Mouse (Mus musculus): Measurements from ENCODE around the gene Fgf2. TPM values are rescaled to one million over a fixed set of nuclear protein-coding genes. Genes with fewer than 3 reads are reported as not detected.
A peak's percentile ranks its signal among the peaks of the same experiment; 100 is the strongest.

Fgf2 gene
- polyA plus RNA-seq, 1 experiment from 2014 or later = 0.35 TPM

- WGBS = under 1% methylated on average over 24 of the region's 24 CpGs
These were observed 72.5 kb downstream of the Fgf2 start for GRCm38 (mm10) chr3:37420641-37421040.

GRCm38 (mm10) chr3:37421179-37421578 lies 73.0 kb downstream of the Fgf2 start:
- Histone ChIP-seq H3K4me1 (replicated peaks) (peaks cover 21% of the 10 kb centered on the region), H3K27me3 (no peaks in the 10 kb centered on the region), H3K9ac (replicated peaks) (peak overlapping the region; percentile 64), H3K36me3 (peaks cover 8% of the 10 kb centered on the region), H3K4me3 (replicated peaks) (peak overlapping the region; percentile 71), H3K4me2 (replicated peaks) (peak overlapping the region; percentile 93), H3K9me3 (no peaks in the 10 kb centered on the region), H3K27ac (no peak overlapping the region)
- ATAC-seq = no peak
- 13% methylated on average over 3 of the region's 3 CpGs for WGBS

More at GRCm38 (mm10) chr3:37420641-37421040, 72.5 kb downstream of the Fgf2 start:
- H3K9ac ChIP-seq (replicated peaks) = peak overlapping the region; percentile 64
- H3K36me3 ChIP-seq = peaks cover 4% of the 10 kb centered on the region
- H3K4me1 ChIP-seq (replicated peaks) = peaks cover 21% of the 10 kb centered on the region
- no peaks in the 10 kb centered on the region for H3K9me3 ChIP-seq
- peak overlapping the region; percentile 71 for H3K4me3 ChIP-seq (replicated peaks)
- no peak for ATAC-seq
- H3K27me3 ChIP-seq = no peaks in the 10 kb centered on the region
- peak overlapping the region; percentile 93 for H3K4me2 ChIP-seq (replicated peaks)
- peak overlapping the region; percentile 85 for H3K27ac ChIP-seq

GRCm38 (mm10) chr3:37426069-37426468 lies 77.9 kb downstream of the Fgf2 start:
- Histone ChIP-seq H3K36me3 (peaks cover 24% of the 10 kb centered on the region), H3K27ac (no peak overlapping the region), H3K27me3 (no peaks in the 10 kb centered on the region), H3K9me3 (no peaks in the 10 kb centered on the region), H3K4me1 (replicated peaks) (peaks cover 8% of the 10 kb centered on the region), H3K4me2 (replicated peaks) (no peak overlapping the region), H3K9ac (replicated peaks) (no peak overlapping the region), H3K4me3 (replicated peaks) (no peak overlapping the region)
- no peak for ATAC-seq
- 98% methylated on average over 3 of the region's 3 CpGs for WGBS

GRCm38 (mm10) chr3:37430359-37430758 lies 82.2 kb downstream of the Fgf2 start:
- H3K4me3 ChIP-seq (replicated peaks) = no peak overlapping the region
- no peak for ATAC-seq

GRCm38 (mm10) chr3:37439770-37440169 lies 91.6 kb downstream of the Fgf2 start:
- Histone ChIP-seq H3K27me3 (no peaks in the 10 kb centered on the region), H3K4me3 (replicated peaks) (no peak overlapping the region), H3K4me2 (replicated peaks) (no peak overlapping the region), H3K4me1 (replicated peaks) (no peaks in the 10 kb centered on the region), H3K36me3 (peaks cover 30% of the 10 kb centered on the region), H3K9me3 (no peaks in the 10 kb centered on the region), H3K9ac (replicated peaks) (no peak overlapping the region), H3K27ac (no peak overlapping the region)
- 100% methylated on average over 1 of the region's 1 CpGs for WGBS
- no peak for ATAC-seq

More at GRCm38 (mm10) chr3:37430359-37430758, 82.2 kb downstream of the Fgf2 start:
- Histone ChIP-seq H3K4me1 (replicated peaks) (no peaks in the 10 kb centered on the region), H3K36me3 (peaks cover 36% of the 10 kb centered on the region), H3K4me2 (replicated peaks) (no peak overlapping the region), H3K27ac (no peak overlapping the region), H3K27me3 (no peaks in the 10 kb centered on the region), H3K9me3 (no peaks in the 10 kb centered on the region), H3K9ac (replicated peaks) (no peak overlapping the region)

- no peak overlapping the region for H3K4me2 ChIP-seq (replicated peaks)
- no peak overlapping the region for H3K9ac ChIP-seq (replicated peaks)
- no peaks in the 10 kb centered on the region for H3K9me3 ChIP-seq
- no peaks in the 10 kb centered on the region for H3K4me1 ChIP-seq (replicated peaks)
- H3K4me3 ChIP-seq (replicated peaks) = no peak overlapping the region
- peaks cover 19% of the 10 kb centered on the region for H3K36me3 ChIP-seq
- no peak for ATAC-seq
- no peak overlapping the region for H3K27ac ChIP-seq
- no peaks in the 10 kb centered on the region for H3K27me3 ChIP-seq
- 95% methylated on average over 2 of the region's 2 CpGs for WGBS
These were observed 95.3 kb downstream of the Fgf2 start for GRCm38 (mm10) chr3:37443409-37443808.

GRCm38 (mm10) chr3:37455992-37456391 lies 107.8 kb downstream of the Fgf2 start:
- Histone ChIP-seq H3K9ac (replicated peaks) (no peak overlapping the region), H3K4me3 (replicated peaks) (no peak overlapping the region), H3K27me3 (no peaks in the 10 kb centered on the region), H3K36me3 (peaks cover 4% of the 10 kb centered on the region; the same call in 1 of the 2 replicates), H3K9me3 (no peaks in the 10 kb centered on the region), H3K27ac (no peak overlapping the region), H3K4me1 (replicated peaks) (no peaks in the 10 kb centered on the region), H3K4me2 (replicated peaks) (no peak overlapping the region)
- no peak for ATAC-seq
- WGBS = 90% methylated on average over 1 of the region's 1 CpGs

Other genes with a start within 250 kb of the Fgf2 start
- 0.37 and 0.43 TPM in 2 replicates for gene Il2, start 222.4 kb upstream of the Fgf2 start, polyA plus RNA-seq (2015; fragmentation: Nextera tagmentation; extraction: Ambion mirVana)
- gene Il21, start 115.7 kb upstream of the Fgf2 start, polyA plus RNA-seq (2015; fragmentation: Nextera tagmentation; extraction: Ambion mirVana) = 0.22 TPM in 1 of 2 replicates, not detected in the other
- 5.2 and 5.8 TPM in 2 replicates for gene Bbs12, start 35.8 kb upstream of the Fgf2 start, polyA plus RNA-seq (2015; fragmentation: Nextera tagmentation; extraction: Ambion mirVana)
- gene Cetn4, start 35.6 kb upstream of the Fgf2 start, polyA plus RNA-seq (2015; fragmentation: Nextera tagmentation; extraction: Ambion mirVana) = 2.6 and 3.1 TPM in 2 replicates
- gene Spata5, start 71.5 kb downstream of the Fgf2 start, polyA plus RNA-seq (2015; fragmentation: Nextera tagmentation; extraction: Ambion mirVana) = 31.2 and 33.5 TPM in 2 replicates
- gene Nudt6, start 71.9 kb downstream of the Fgf2 start, polyA plus RNA-seq (2015; fragmentation: Nextera tagmentation; extraction: Ambion mirVana) = 4.4 and 6.0 TPM in 2 replicates